Mouse (Mus musculus) neutrophil, adult 5-6 weeks (primary cell): ENCODE measurements around the gene Stard9. TPM values are rescaled to one million over a fixed set of nuclear protein-coding genes. Genes with fewer than 3 reads are reported as not detected.
"Not testable (repeated sequence)": the region's sequence is repeated elsewhere in the genome, so short reads cannot be mapped to it uniquely, and the experiment has no call there.

Experiments used
- ATAC-seq: fragments of 151-379, 151-347 bp; 2 replicates; pipeline ENCODE4 v1.8.0; 2017; ENCODE audit warnings: mild to moderate bottlenecking, moderate TSS enrichment; ENCODE audit not compliant: insufficient number of reproducible peaks, poor library complexity, low FRiP score, severe bottlenecking; ENCODE audit errors: extremely low read depth
- total RNA-seq: library from RNA; stranded (forward); fragments of 200-1000 nt; gene quantifications from 2 replicates; pipeline ENCODE4 v1.2.3, GENCODE M21; 2017

The Stard9 gene
- total RNA-seq, 1 experiment from 2014 or later = 6.9 TPM

DNA sequence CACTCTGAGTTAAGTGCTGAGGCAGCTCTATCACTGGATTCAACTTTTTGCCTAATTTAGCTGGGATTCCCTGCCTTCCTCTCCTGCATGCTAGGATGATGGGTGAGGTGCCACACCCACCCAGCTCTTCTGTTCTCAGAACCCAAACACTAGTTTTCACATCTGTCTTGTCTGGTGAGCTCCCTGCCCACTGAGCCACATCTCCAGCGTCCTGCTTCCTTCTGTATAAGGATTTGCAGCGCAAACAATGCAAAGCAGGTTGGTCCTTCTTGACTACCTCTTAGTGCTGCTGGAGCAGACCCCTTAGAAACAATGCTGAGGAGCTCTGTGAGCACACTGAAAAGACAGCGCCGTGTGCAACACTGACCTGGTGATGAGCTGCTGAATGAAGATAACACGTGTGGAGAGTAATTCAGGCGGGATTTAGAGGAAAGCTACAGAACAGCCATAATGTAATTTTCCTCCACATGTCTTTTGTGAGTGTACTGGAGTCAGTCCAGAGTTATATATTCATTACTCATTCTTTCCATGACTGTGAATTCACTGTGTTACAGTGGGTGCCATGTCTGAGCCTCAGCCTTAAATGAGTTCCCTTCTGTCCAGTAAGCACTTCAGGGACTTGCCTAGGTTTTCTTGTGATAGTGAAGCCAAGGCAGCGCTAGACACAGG is 23.5 kb downstream of the Stard9 start:
- ATAC-seq = no peak

DNA sequence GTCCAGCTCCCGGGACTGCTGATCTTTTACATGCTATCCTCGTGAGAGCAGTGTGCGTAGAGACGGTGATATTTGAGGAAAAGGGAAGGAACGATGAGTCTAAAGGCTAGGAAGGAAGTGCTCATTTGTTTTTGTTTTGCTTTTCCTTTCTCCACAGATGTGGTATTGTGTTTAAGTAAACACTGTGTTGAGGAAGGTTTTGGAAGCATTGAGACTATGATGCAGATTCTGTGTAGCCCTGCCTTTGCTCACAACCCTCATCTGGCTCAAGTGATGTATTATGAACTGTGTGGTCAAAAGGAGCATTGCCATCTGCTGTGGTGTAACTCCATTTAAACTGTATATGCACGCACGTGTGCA is 24.0 kb downstream of the Stard9 start:
- ATAC-seq = no peak

DNA sequence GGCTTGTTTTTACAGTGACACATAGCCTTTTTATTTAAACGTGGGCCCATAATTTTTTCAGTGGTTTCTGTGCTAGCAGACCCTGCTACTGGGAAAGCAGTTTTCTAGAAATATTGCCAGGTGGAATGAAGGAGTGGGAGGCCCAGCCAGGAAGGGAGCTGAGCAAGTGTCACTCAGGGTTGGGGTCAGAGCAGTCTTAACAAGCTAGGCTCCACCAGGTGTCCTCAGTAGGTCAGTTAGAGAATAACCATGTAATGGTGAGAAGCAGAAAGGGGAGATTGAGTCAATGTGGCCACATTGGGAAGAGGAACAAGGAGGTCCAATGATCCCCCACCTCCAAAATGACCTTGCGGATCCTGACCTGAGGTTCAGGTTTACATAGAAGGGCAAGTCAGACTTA is 25.8 kb downstream of the Stard9 start:
- ATAC-seq = no peak

DNA sequence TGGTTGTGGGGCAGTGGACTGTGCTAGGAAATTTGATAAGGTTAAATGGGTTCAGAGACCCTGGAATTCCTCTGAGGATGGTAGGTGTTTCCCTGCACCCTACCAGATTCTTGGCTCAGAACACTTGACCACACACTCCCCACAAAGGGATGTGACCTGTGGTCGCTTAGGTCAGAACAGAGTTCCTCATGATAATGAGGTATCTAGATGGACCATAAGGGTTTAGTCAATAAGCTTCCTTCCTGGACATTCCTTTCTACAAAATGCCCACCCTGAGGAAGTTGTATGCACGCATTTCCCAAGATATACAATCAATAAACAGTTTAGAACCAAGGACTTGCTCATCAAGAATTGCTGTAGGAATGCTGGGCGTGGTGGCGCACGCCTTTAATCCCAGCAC is 27.0 kb downstream of the Stard9 start:
- no peak for ATAC-seq

DNA sequence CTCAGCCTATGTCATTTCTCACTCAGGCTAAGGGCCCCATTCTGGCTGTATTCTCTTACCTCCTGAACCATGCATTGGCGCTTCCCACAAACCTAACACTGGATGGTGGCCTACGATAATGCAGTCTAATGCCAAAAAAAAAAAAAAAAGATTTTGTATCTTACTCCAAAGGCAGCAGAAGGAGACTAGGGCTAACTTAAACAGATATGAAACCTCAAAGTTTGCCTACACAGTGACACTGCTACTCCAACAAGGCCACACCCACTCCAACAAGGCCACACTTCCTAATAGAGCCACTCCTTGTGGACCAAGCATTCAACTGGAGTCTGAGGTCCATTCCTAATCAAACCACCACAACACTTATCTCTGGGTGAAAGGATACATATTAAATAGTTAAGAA is 27.8 kb downstream of the Stard9 start:
- ATAC-seq = no peak

DNA sequence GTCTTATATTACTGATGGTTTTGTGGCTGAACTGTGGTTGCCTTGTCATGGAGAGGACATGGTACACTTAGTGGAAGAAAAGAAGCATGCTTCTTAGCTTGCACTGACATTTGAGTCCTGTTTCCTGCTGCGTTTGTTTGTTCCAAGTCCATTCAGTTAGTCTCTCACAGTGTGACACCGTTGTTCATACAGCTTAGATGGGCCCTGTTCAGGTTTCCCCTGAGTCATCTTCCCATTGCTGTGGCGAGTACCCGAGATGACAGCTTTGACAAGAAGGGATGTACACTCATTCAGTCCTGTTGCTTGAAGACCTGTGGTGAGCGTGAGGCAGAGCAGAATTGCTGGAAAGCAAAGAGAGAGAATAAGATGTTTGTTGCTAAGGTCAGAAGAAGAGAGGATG is 29.6 kb downstream of the Stard9 start:
- ATAC-seq = no peak

DNA sequence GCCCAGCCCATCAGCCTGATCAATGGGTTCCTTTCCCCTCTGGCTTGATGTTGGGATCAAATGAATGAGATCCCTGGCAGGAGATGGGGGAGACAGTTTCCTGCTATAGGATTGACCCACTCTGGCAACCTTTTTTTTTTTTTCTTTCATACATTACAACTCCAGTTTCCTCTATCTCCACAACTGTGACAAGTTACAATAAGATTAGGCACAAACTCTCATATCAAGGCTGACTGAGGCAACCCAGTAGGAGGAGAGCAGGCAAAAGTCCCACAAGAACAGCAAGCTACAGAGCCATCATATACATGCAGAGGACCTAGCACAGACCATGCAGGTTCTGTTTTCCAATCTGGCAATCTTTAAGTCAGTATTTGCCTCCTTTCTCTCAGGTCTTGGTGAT is 30.4 kb downstream of the Stard9 start:
- no peak for ATAC-seq

DNA sequence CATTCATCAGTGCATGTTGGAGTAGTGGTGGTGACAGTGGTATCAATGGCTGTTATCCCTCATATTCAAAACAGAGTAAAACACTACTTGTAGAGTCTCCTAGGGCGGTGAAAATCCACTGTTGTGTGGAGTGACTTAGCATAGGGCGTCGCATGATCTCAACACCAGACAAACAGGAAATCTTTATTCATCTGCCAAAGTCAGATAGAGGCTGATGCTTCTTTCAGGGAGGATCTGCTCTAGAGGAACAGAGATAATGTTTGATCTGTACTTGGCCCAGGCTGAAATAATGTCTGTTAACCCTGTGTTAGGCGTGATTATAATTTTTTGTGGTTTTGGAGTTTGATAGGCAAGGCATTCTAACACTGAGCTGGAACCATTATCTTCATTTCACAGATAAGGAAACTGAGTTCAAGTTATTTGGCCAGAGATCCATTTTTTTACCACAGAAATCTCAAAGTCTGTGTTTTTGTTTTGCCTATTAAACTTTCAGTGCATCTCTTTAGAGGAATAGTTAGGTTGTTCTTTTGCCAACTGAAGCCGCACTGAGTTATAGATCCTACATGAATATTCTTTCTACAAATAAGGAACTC is 31.7 kb downstream of the Stard9 start:
- no peak for ATAC-seq

DNA sequence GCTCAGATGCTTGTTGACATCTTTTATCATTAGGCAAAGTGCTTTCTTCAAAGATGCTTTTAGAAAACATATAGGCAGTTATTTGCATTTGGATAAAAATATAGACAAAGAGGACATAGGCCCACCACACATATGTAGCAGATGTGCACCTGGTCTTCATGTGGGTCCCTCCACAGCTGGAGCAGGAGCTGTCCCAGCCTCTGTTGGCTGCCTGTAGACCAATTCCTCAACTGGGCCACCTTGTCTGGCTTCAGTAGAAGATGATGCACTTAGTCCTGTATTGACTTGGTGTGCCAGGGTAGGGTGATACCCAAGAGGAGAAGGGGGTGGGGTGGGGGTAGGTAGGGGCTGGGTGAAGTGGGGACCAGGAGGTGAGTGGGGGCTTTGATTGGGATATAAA is 33.8 kb downstream of the Stard9 start:
- no peak for ATAC-seq

DNA sequence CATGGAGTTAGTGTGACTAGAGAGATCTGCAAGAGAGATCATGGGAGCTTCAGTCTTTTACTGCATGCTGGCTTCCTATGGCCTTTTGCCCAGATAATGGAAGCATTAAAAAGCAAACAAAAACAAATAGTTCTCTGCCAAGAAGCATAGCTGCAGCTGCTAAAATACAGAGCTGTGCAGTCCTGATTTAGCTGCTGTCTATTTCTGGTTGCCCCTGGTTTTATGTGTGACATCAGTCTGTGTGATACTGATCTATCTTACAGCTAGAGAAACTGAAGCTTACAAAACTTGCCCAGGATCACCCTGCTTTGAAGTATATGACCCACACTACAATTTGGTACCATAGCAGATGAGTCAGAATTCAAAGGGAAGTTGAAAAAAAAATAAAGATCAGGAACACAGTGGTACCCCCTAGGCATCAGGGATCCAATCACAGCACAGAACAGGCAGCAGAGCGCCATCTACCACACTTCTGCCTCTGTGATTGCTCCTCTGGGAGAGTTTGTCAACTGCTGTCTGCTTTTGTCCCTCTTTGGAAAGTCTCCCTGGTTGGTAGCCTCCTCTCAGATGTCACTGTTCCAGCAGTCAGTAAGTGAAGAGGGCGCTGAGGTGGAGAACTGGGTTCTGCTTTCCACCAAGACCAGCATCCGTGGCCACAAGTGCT is 34.7 kb downstream of the Stard9 start:
- no peak for ATAC-seq

DNA sequence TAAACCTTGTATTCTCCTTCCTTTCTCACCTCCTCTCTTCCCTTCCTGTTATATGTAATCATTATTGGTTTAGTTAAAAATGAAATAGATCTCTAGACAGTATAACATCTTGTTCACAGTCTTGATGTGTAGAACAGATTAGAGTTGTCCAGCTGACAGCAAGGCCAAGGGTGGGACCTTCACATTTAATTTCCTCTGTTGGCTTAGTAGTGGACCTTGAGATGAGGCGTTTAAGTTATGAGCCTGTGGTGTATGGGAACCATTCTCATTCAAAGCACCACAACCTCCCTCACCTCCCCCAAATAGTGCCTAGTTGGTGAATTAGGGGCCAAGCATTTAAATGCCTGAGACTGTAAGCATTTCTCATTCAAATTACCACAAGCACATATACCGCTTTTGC is 38.5 kb downstream of the Stard9 start:
- no peak for ATAC-seq

DNA sequence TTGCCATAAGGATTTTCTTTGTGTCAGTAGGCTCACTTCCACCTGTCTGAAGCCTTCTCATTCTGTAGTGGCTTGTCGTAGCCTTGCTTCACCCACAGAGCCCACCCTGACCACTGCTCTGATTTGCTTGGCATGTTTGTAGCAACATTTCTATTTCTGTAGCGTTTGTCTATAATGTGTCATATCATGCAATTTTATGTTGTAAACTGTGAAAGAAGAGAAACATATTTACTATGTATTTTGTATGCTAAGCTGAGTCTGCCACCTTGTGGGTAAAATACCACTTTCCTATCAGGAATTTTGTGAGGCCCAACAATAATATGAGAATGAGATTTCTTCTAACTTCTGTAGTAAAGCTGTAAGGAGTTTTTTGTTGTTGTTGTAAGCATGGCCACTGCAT is 41.3 kb downstream of the Stard9 start:
- ATAC-seq = no peak

DNA sequence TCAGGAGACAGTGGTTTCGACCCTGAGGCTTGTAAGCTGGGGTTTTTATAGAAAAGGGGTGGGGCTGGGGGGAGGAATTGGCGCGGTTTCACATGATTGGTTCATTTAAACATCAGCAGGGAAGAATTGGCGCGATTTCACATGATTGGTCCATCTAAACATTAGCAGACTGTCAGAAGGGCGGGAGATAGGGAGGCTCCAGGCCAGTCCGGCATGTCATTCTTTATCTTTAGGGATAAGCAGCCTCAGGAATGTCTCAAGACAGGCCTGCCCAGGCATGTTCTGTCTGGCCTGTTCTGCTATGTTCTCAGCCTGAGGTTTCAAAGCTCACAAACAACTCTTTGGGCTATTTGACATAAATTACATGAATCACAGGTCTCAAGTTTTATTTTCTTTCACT is 52.2 kb downstream of the Stard9 start:
- ATAC-seq = not testable (repeated sequence)

DNA sequence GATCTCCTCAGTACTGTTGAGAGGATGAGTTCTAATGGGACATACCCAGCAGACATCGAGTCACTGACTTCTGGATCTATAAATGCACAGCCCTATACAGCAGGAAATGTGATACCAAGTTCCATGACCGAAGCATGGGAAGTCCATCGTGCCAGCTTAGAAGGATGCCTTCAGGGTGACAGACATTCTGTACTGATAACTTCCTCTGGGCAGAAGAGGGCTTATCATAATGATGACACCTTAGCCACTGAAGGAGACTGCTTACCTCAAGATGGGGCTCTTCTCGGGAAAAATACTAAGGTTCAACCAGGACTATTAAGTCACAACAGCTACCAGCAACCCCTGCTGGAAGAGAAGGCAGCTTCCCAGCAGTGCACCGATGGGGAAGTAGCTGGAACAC is 68.8 kb downstream of the Stard9 start:
- no peak for ATAC-seq

DNA sequence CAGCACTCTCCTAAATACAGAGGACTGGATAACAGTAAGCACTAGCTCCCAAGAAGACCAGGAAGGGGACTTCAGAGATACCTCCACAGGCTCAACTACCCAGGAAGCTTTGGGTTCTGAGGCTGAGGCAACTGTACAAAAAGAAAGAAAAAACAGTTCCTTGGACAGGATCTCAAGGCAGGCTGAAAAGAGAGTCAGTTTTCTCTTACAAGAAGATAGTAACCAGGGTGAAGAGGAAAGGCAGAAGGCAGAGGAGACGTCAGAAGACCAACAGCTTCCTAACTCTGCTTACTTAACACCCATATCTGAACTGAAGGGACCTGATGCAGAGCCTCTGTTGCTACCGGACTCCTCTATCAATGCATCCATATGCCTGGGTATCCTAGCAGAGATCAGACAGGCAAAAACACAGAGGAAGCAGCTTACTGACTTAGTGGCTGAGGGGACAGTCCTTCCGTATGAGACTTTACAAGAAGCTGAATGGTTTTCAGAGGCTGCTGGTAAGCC is 71.5 kb downstream of the Stard9 start:
- ATAC-seq = no peak

DNA sequence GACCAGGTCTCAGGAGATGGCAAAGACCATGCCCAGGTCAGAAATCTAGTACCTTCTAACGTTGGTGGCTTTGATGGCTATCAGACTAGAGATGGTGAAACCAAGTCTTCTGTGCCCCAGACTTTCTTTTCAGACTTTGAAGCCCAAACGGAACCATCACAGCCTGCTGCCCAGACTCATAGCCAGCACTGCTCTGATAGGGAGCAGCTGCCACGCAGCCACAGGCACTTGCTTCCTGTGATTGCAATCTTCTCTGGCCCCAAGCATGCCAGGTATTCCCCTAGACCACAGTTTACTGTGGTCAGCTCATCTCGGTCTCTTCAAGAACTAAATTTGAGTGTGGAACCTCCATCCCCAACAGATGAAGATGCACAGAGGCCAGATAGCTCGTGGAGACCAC is 73.8 kb downstream of the Stard9 start:
- ATAC-seq = no peak

DNA sequence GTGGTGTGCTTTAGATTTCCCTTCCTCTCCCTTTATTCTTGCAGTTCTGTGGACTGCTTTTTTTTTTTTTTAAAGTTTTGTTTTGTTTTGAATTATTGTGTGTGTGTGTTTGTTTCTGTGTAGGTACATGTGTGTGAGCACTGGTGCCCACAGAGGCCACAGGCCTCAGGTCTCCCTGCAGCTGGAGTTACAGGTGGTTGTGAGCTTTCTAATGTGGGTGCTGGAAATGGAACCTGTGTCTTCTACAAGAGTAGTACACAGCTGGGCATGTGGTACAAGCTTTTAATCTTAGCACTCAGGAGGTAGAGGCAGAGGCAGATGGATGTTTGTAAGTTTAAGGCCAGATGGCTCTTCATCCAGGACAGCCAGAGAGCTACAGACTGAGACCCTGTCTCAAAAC is 78.1 kb downstream of the Stard9 start:
- no peak for ATAC-seq

DNA sequence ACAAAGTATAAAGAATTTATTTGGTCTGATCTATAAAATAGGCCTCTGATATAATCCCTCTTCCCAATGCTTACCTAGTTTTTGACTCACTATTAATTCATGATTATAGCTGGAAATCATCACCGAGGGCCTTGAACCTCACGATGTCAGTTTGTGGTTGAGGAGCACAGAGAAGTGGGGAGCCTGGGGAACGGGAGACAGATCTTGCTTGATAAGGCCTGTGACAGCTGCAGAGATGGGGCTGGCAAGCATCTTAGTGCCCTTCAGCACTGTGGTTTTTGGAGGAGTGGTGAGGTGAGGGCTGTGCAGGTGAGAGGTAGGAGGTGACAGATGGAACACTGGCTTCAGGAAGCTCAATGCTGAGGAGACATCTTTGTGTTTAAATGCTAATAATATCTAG is 81.2 kb downstream of the Stard9 start:
- ATAC-seq = no peak

DNA sequence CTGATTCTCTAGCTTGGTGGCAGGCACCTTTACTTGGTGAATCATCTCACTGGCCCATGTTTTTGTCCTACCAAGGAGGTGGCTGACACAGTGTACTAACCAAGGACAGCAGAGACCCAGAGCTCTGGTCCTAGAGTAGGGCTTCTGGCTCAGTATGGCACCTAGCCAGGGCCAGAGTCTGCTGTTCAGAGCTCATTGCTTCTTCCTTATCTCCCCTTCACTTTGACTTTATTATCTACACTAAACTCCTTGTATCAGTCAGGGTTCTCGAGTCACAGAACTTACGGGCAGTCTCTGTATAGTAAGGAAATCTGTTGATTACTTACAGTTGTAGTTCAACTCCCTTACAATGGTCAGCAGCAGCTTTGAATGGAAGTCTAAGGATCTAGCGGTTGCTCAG is 82.0 kb downstream of the Stard9 start:
- no peak for ATAC-seq

DNA sequence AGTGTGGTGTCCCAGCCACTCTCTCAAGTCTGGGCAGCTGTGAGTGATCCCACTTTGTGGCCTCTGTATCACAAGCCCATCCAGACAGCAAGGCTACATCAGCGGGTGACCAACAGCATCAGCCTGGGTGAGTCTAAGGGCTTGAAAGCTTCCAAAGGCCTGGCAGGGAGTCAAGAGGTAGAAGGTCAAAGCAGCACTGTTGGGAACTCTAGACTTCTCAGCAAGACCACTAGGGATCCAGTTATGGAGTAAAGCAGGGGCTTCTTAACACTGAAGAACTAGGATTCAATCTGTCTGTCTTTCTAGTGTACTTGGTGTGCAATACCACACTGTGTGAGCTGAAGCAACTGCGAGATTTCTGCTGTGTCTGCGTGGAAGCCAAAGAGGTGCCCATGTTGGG is 84.5 kb downstream of the Stard9 start:
- ATAC-seq = no peak

DNA sequence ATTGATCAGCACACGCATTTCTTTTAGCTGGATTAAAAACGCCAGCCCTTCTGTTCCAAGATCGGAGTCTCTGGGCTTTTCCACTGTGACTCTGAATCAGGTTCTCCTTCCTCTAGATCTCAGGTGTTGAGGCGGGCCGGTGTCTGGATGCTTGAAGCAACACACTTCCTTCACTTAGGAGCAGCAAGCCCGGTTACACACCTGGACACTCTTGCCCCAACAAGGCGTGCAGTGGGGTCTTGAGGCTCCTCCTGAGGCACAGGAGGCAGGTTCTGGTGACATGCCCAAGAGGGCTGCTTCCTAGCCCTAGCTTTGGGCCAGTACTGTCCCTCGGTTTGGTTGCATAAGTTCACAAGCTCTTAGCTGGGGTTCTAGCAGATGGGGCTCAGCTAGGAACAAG is 89.6 kb downstream of the Stard9 start:
- no peak for ATAC-seq
